Mouse (Mus musculus): ENCODE measurements at regions not wholly inside any gene's neighbourhood (a gene's known extent, or its start where the extent isn't known, plus 50 kb on each side); places are given as distances from the start of the nearest gene placed in this dataset.
"Not testable (repeated sequence)": the region's sequence is repeated elsewhere in the genome, so short reads cannot be mapped to it uniquely, and the experiment has no call there.

DNA sequence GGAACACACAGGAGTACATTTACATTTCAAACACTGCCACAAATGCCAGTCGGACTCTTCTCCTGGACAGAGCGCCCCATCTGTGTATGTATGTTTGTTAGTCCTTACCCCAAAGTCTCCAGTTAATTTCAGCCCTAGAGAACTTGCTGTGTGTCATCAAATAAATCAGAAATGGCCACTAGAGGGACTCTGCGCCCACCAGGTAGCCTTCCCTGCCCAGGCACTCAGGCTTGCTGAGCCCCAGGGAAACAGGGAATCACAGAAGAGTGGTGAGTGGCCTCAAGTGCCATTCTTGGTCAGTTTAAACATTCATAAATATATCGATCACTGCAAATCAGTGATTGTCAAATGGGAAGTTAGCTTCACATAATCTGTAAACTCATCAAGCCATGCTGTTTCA is 102.8 kb upstream of the Ube2dnl1 start:
- DNase-seq (ENCODE audit: low read depth, low spot score) = not testable (repeated sequence)

DNA sequence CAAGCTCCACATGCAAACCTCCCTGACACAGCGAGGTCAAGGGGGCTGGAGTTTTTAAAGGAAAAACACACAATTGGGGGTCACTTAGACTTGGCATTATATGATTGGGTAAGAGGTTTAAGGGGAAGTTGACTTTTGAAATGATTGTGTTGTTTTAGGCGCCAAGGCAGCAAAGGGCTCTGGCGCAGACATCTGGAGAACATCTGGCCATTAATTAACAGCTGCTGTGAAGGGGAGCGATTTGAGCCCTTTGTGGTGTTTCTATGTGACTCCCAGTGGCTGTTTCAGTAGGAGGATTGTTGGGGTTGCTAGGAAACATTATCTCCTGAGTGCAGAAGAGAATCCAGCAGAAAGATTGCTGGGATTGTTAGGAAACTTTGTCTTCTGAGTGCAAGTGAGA is 88.5 kb upstream of the Ube2dnl1 start:
- peak; percentile 32 for DNase-seq (ENCODE audit: low read depth, low spot score)

DNA sequence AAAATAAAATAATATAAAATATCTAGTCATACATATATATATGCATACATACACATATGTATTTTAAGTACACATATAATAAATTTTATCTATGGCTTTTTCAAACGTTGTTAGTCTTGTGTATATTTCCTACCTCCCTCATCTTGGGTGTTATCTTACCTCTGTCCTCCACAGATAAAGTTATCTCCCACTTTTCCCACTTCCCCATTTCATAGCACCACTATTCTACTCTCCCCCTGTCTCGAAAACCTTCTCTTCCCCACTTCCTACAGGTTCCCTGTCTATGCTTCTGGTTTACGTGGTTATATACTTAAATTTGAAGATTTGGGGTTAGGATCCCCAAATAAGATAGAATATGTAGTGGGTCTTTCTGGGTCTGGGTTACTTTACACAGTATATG is 67.9 kb upstream of the Ube2dnl1 start:
- DNase-seq (ENCODE audit: low read depth, low spot score) = no peak

DNA sequence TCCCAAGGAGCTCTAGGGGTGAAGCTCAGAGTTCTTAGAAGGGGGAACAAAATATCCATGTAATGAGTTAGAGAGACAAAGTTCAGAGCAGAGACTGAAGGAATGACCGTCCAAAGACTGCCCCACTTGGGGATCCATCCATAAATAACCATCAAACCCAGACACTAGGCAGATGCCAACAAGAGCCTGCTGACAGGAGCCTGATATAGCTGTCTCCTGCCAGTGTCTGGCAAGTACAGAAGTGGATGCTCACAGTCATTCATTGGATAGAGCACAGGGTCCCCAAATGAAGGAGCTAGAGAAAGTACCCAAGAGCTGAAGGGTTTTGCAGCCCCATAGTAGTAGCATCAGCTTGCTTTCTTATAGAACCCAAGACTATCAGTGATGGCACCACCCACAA is 61.3 kb upstream of the Ube2dnl1 start:
- DNase-seq (ENCODE audit: low read depth, low spot score) = no peak

Measured in embryo, embryonic 11.5 days (tissue).